Mouse (Mus musculus): ENCODE data around the gene Ranbp9. TPM values are rescaled to one million over a fixed set of nuclear protein-coding genes. Genes with fewer than 3 reads are reported as not detected.

The Ranbp9 gene
- total and polyA plus RNA-seq, 2 experiments from 2014 or later: 9.6 to 67.1 TPM

GRCm38 (mm10) chr13:43454431-43454830 lies 26.7 kb downstream of the Ranbp9 start:
- Histone ChIP-seq H3K4me3 (ENCODE audit: low read length) (no peak overlapping the region), H3K9me3 (ENCODE audit: low read length) (no peaks in the 10 kb centered on the region), H3K4me1 (ENCODE audit: insufficient read depth, low read length) (no peaks in the 10 kb centered on the region), H3K27me3 (ENCODE audit: insufficient read depth, low read length) (no peaks in the 10 kb centered on the region), H3K4me2 (ENCODE audit: low read depth, low read length) (no peak overlapping the region), H3K27ac (no peak overlapping the region), H3K36me3 (ENCODE audit: insufficient read depth, low read length) (no peaks in the 10 kb centered on the region), H3K9ac (replicated peaks; ENCODE audit: low read length) (no peak overlapping the region)
- TF ChIP-seq CTCF (IDR thresholded peaks at IDR 0.05; ENCODE audit: low read depth): no peak
- no peak for ATAC-seq
- no peak for DNase-seq (ENCODE audit: low spot score)
- 88% methylated on average over 7 of the region's 7 CpGs for WGBS

- 22% methylated on average over 7 of the region's 7 CpGs for WGBS
Observed at GRCm38 (mm10) chr13:43452843-43453605, 28.1 kb downstream of the Ranbp9 start.

GRCm38 (mm10) chr13:43452177-43452576 lies 28.9 kb downstream of the Ranbp9 start:
- WGBS: 87% methylated on average over 2 of the region's 2 CpGs
- Histone ChIP-seq H3K4me2 (ENCODE audit: low read depth, low read length) (no peak overlapping the region), H3K9ac (replicated peaks; ENCODE audit: low read length) (no peak overlapping the region), H3K27me3 (ENCODE audit: insufficient read depth, low read length) (no peaks in the 10 kb centered on the region), H3K4me1 (ENCODE audit: insufficient read depth, low read length) (no peaks in the 10 kb centered on the region), H3K36me3 (ENCODE audit: insufficient read depth, low read length) (no peaks in the 10 kb centered on the region), H3K27ac (no peak overlapping the region), H3K4me3 (ENCODE audit: low read length) (no peak overlapping the region), H3K9me3 (ENCODE audit: low read length) (no peaks in the 10 kb centered on the region)
- ATAC-seq (no peak), DNase-seq (ENCODE audit: low spot score) (no peak)
- TF ChIP-seq CTCF (IDR thresholded peaks at IDR 0.05; ENCODE audit: low read depth): no peak

More at GRCm38 (mm10) chr13:43452843-43453605, 28.1 kb downstream of the Ranbp9 start:
- H3K27ac ChIP-seq: no peak overlapping the region
- no peaks in the 10 kb centered on the region for H3K27me3 ChIP-seq (ENCODE audit: insufficient read depth, low read length)
- no peak overlapping the region for H3K4me3 ChIP-seq (ENCODE audit: low read length)
- H3K36me3 ChIP-seq (ENCODE audit: insufficient read depth, low read length): no peaks in the 10 kb centered on the region
- no peak for TF ChIP-seq CTCF (IDR thresholded peaks at IDR 0.05; ENCODE audit: low read depth)
- H3K9me3 ChIP-seq (ENCODE audit: low read length): no peaks in the 10 kb centered on the region
- no peak overlapping the region for H3K4me2 ChIP-seq (ENCODE audit: low read depth, low read length)
- no peak for DNase-seq (ENCODE audit: low spot score)
- no peak overlapping the region for H3K9ac ChIP-seq (replicated peaks; ENCODE audit: low read length)
- ATAC-seq: no peak
- no peaks in the 10 kb centered on the region for H3K4me1 ChIP-seq (ENCODE audit: insufficient read depth, low read length)

GRCm38 (mm10) chr13:43450686-43451085 lies 30.4 kb downstream of the Ranbp9 start:
- TF ChIP-seq CTCF (IDR thresholded peaks at IDR 0.05; ENCODE audit: low read depth): no peak

GRCm38 (mm10) chr13:43447721-43448120 lies 33.4 kb downstream of the Ranbp9 start:
- Histone ChIP-seq H3K4me1 (ENCODE audit: insufficient read depth, low read length) (no peaks in the 10 kb centered on the region), H3K9me3 (ENCODE audit: low read length) (no peaks in the 10 kb centered on the region), H3K9ac (replicated peaks; ENCODE audit: low read length) (no peak overlapping the region), H3K27ac (no peak overlapping the region), H3K27me3 (ENCODE audit: insufficient read depth, low read length) (no peaks in the 10 kb centered on the region), H3K36me3 (ENCODE audit: insufficient read depth, low read length) (no peaks in the 10 kb centered on the region), H3K4me3 (ENCODE audit: low read length) (no peak overlapping the region), H3K4me2 (ENCODE audit: low read depth, low read length) (no peak overlapping the region)
- no peak for ATAC-seq
- TF ChIP-seq CTCF (IDR thresholded peaks at IDR 0.05; ENCODE audit: low read depth): no peak
- no peak for DNase-seq (ENCODE audit: low spot score)
- WGBS: 74% methylated on average over 3 of the region's 3 CpGs

More at GRCm38 (mm10) chr13:43450686-43451085, 30.4 kb downstream of the Ranbp9 start:
- H3K9me3 ChIP-seq (ENCODE audit: low read length): no peaks in the 10 kb centered on the region
- no peak overlapping the region for H3K4me2 ChIP-seq (ENCODE audit: low read depth, low read length)
- no peak overlapping the region for H3K27ac ChIP-seq
- ATAC-seq (no peak), DNase-seq (ENCODE audit: low spot score) (no peak)
- H3K27me3 ChIP-seq (ENCODE audit: insufficient read depth, low read length): no peaks in the 10 kb centered on the region
- H3K4me3 ChIP-seq (ENCODE audit: low read length): no peak overlapping the region
- H3K4me1 ChIP-seq (ENCODE audit: insufficient read depth, low read length): no peaks in the 10 kb centered on the region
- WGBS: 83% methylated on average over 3 of the region's 3 CpGs
- no peaks in the 10 kb centered on the region for H3K36me3 ChIP-seq (ENCODE audit: insufficient read depth, low read length)
- no peak overlapping the region for H3K9ac ChIP-seq (replicated peaks; ENCODE audit: low read length)

GRCm38 (mm10) chr13:43445754-43446153 lies 35.3 kb downstream of the Ranbp9 start:
- WGBS: 90% methylated on average over 4 of the region's 4 CpGs
- no peak overlapping the region for H3K9ac ChIP-seq (replicated peaks; ENCODE audit: low read length)
- DNase-seq (ENCODE audit: low spot score) (no peak), ATAC-seq (no peak)
- H3K27ac ChIP-seq: no peak overlapping the region
- H3K4me3 ChIP-seq (ENCODE audit: low read length): no peak overlapping the region
- TF ChIP-seq CTCF (IDR thresholded peaks at IDR 0.05; ENCODE audit: low read depth): no peak
- H3K4me2 ChIP-seq (ENCODE audit: low read depth, low read length): no peak overlapping the region
- no peaks in the 10 kb centered on the region for H3K4me1 ChIP-seq (ENCODE audit: insufficient read depth, low read length)
- no peaks in the 10 kb centered on the region for H3K9me3 ChIP-seq (ENCODE audit: low read length)
- H3K27me3 ChIP-seq (ENCODE audit: insufficient read depth, low read length): no peaks in the 10 kb centered on the region
- H3K36me3 ChIP-seq (ENCODE audit: insufficient read depth, low read length): no peaks in the 10 kb centered on the region

- DNase-seq (ENCODE audit: low spot score) (no peak), ATAC-seq (no peak)
- H3K4me3 ChIP-seq (ENCODE audit: low read length): no peak overlapping the region
- no peak for TF ChIP-seq CTCF (IDR thresholded peaks at IDR 0.05; ENCODE audit: low read depth)
- no peaks in the 10 kb centered on the region for H3K27me3 ChIP-seq (ENCODE audit: insufficient read depth, low read length)
- 85% methylated on average over 3 of the region's 3 CpGs for WGBS
- no peaks in the 10 kb centered on the region for H3K9me3 ChIP-seq (ENCODE audit: low read length)
- no peak overlapping the region for H3K27ac ChIP-seq
- no peaks in the 10 kb centered on the region for H3K4me1 ChIP-seq (ENCODE audit: insufficient read depth, low read length)
- no peak overlapping the region for H3K9ac ChIP-seq (replicated peaks; ENCODE audit: low read length)
- no peak overlapping the region for H3K4me2 ChIP-seq (ENCODE audit: low read depth, low read length)
- no peaks in the 10 kb centered on the region for H3K36me3 ChIP-seq (ENCODE audit: insufficient read depth, low read length)
Observed at GRCm38 (mm10) chr13:43444717-43445116, 36.4 kb downstream of the Ranbp9 start.

Measured in hindbrain, postnatal 0 days (tissue).